Mouse (Mus musculus): ENCODE data around the gene Aldh9a1. TPM values are rescaled to one million over a fixed set of nuclear protein-coding genes. Genes with fewer than 3 reads are reported as not detected.
A peak's percentile ranks its signal among the peaks of the same experiment; 100 is the strongest.

Gene Aldh9a1
- 73.4 and 74.4 TPM in 2 replicates for polyA plus RNA-seq (2011; ENCODE audit: insufficient read depth, insufficient read length, low read depth, missing spikeins)

- Histone ChIP-seq H3K27ac (ENCODE audit: insufficient read depth, low read length) (peak within 1 kb of the TSS; percentile 8), H3K36me3 (ENCODE audit: control insufficient read depth, insufficient read depth, low read length, poor library complexity, severe bottlenecking) (peaks cover 14% of the 10 kb centered on the region; the same call in 1 of the 2 replicates), H3K4me3 (ENCODE audit: low read depth, low read length) (peak within 1 kb of the TSS; percentile 73), H3K27me3 (ENCODE audit: control insufficient read depth, insufficient read depth, low read length, poor library complexity, severe bottlenecking) (no peaks in the 10 kb centered on the region), H3K4me1 (ENCODE audit: control insufficient read depth, insufficient read depth, low read length) (no peaks in the 10 kb centered on the region), H3K9me3 (replicated peaks; ENCODE audit: control insufficient read depth, insufficient read depth, low read length, poor library complexity, severe bottlenecking) (no peaks in the 10 kb centered on the region), H3K9ac (ENCODE audit: low read depth, poor library complexity, severe bottlenecking) (peak within 1 kb of the TSS; percentile 76)
- TF ChIP-seq POLR2A (IDR thresholded peaks at IDR 0.05; ENCODE audit: insufficient read depth, low read length) = peak; percentile 83
- no peak for TF ChIP-seq EP300 (IDR thresholded peaks at IDR 0.05; ENCODE audit: insufficient read depth, low read depth, low read length)
These were observed at the start of gene Aldh9a1 for GRCm38 (mm10) chr1:167349815-167350596. TSS of gene Aldh9a1 (plus strand) at chr1:167349991.

GRCm38 (mm10) chr1:167300122-167300521 is 49.7 kb upstream of the Aldh9a1 start:
- Histone ChIP-seq H3K9ac (ENCODE audit: low read depth, poor library complexity, severe bottlenecking) (no peak overlapping the region), H3K4me3 (ENCODE audit: low read depth, low read length) (no peak overlapping the region), H3K27me3 (ENCODE audit: control insufficient read depth, insufficient read depth, low read length, poor library complexity, severe bottlenecking) (no peaks in the 10 kb centered on the region), H3K36me3 (ENCODE audit: control insufficient read depth, insufficient read depth, low read length, poor library complexity, severe bottlenecking) (no peaks in the 10 kb centered on the region), H3K4me1 (ENCODE audit: control insufficient read depth, insufficient read depth, low read length) (peaks cover 5% of the 10 kb centered on the region), H3K9me3 (replicated peaks; ENCODE audit: control insufficient read depth, insufficient read depth, low read length, poor library complexity, severe bottlenecking) (no peaks in the 10 kb centered on the region), H3K27ac (ENCODE audit: insufficient read depth, low read length) (peak overlapping the region; percentile 51; the same call in 1 of the 2 replicates)
- TF ChIP-seq POLR2A (IDR thresholded peaks at IDR 0.05; ENCODE audit: insufficient read depth, low read length) (no peak), EP300 (IDR thresholded peaks at IDR 0.05; ENCODE audit: insufficient read depth, low read depth, low read length) (no peak), CTCF (IDR thresholded peaks at IDR 0.05; ENCODE audit: low read depth, low read length) (no peak)

- Histone ChIP-seq H3K36me3 (ENCODE audit: control insufficient read depth, insufficient read depth, low read length, poor library complexity, severe bottlenecking) (no peaks in the 10 kb centered on the region), H3K9me3 (replicated peaks; ENCODE audit: control insufficient read depth, insufficient read depth, low read length, poor library complexity, severe bottlenecking) (no peaks in the 10 kb centered on the region), H3K9ac (ENCODE audit: low read depth, poor library complexity, severe bottlenecking) (no peak overlapping the region), H3K27ac (ENCODE audit: insufficient read depth, low read length) (no peak overlapping the region), H3K27me3 (ENCODE audit: control insufficient read depth, insufficient read depth, low read length, poor library complexity, severe bottlenecking) (no peaks in the 10 kb centered on the region), H3K4me3 (ENCODE audit: low read depth, low read length) (no peak overlapping the region), H3K4me1 (ENCODE audit: control insufficient read depth, insufficient read depth, low read length) (peaks cover 2% of the 10 kb centered on the region)
- TF ChIP-seq EP300 (IDR thresholded peaks at IDR 0.05; ENCODE audit: insufficient read depth, low read depth, low read length) = no peak
- TF ChIP-seq CTCF (IDR thresholded peaks at IDR 0.05; ENCODE audit: low read depth, low read length) = no peak
- TF ChIP-seq POLR2A (IDR thresholded peaks at IDR 0.05; ENCODE audit: insufficient read depth, low read length) = no peak
These were observed 44.2 kb upstream of the Aldh9a1 start for GRCm38 (mm10) chr1:167305501-167306137.

- Histone ChIP-seq H3K36me3 (ENCODE audit: control insufficient read depth, insufficient read depth, low read length, poor library complexity, severe bottlenecking) (no peaks in the 10 kb centered on the region), H3K4me3 (ENCODE audit: low read depth, low read length) (no peak overlapping the region), H3K9me3 (replicated peaks; ENCODE audit: control insufficient read depth, insufficient read depth, low read length, poor library complexity, severe bottlenecking) (no peaks in the 10 kb centered on the region), H3K4me1 (ENCODE audit: control insufficient read depth, insufficient read depth, low read length) (peaks cover 2% of the 10 kb centered on the region), H3K27me3 (ENCODE audit: control insufficient read depth, insufficient read depth, low read length, poor library complexity, severe bottlenecking) (no peaks in the 10 kb centered on the region), H3K27ac (ENCODE audit: insufficient read depth, low read length) (no peak overlapping the region), H3K9ac (ENCODE audit: low read depth, poor library complexity, severe bottlenecking) (peak overlapping the region; percentile 96)
- TF ChIP-seq CTCF (IDR thresholded peaks at IDR 0.05; ENCODE audit: low read depth, low read length) (peak; percentile 66), EP300 (IDR thresholded peaks at IDR 0.05; ENCODE audit: insufficient read depth, low read depth, low read length) (no peak)
These were observed 43.1 kb upstream of the Aldh9a1 start for GRCm38 (mm10) chr1:167306451-167307240.

- no peaks in the 10 kb centered on the region for H3K27me3 ChIP-seq (ENCODE audit: control insufficient read depth, insufficient read depth, low read length, poor library complexity, severe bottlenecking)
- peak overlapping the region; percentile 96 for H3K9ac ChIP-seq (ENCODE audit: low read depth, poor library complexity, severe bottlenecking)
- no peaks in the 10 kb centered on the region for H3K36me3 ChIP-seq (ENCODE audit: control insufficient read depth, insufficient read depth, low read length, poor library complexity, severe bottlenecking)
- peaks cover 2% of the 10 kb centered on the region for H3K4me1 ChIP-seq (ENCODE audit: control insufficient read depth, insufficient read depth, low read length)
- peak overlapping the region; percentile 79 for H3K4me3 ChIP-seq (ENCODE audit: low read depth, low read length)
- TF ChIP-seq EP300 (IDR thresholded peaks at IDR 0.05; ENCODE audit: insufficient read depth, low read depth, low read length) = no peak
- TF ChIP-seq POLR2A (IDR thresholded peaks at IDR 0.05; ENCODE audit: insufficient read depth, low read length) = no peak
- TF ChIP-seq CTCF (IDR thresholded peaks at IDR 0.05; ENCODE audit: low read depth, low read length) = no peak
- peak overlapping the region; percentile 80 for H3K27ac ChIP-seq (ENCODE audit: insufficient read depth, low read length)
- H3K9me3 ChIP-seq (replicated peaks; ENCODE audit: control insufficient read depth, insufficient read depth, low read length, poor library complexity, severe bottlenecking) = no peaks in the 10 kb centered on the region
These were observed 42.1 kb upstream of the Aldh9a1 start for GRCm38 (mm10) chr1:167307674-167308073.
